Mouse (Mus musculus): ENCODE results near the gene Olfm2. TPM values are rescaled to one million over a fixed set of nuclear protein-coding genes. Genes with fewer than 3 reads are reported as not detected.
A peak's percentile ranks its signal among the peaks of the same experiment; 100 is the strongest.

Gene Olfm2
- polyA plus RNA-seq, 1 experiment from 2014 or later, result 35.2 TPM

DNA sequence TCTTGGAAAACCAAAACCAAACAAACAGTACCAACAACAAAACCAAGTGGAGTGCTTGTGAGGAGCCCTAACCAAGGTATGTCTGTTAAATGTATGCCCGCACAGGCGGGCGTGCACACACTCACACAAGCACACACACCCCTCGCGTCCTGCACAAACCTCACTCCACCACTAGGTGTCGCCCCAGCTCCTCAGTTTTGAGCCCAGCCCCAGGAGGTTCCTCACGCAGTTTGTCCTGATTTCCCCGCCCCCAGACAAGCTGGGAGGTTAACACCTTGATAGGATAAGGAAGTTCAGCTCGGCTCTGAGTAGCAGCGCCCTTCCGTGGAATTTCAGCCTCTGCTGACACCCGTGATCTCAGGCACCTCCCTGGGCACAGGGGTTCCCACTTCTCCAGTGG, 5.7 kb downstream of the Olfm2 start:
- no peak overlapping the region for H3K4me2 ChIP-seq
- ATAC-seq (ENCODE audit: low FRiP score), result peak; percentile 76

GRCm38 (mm10) chr9:20738251-20738999, 7.7 kb downstream of the Olfm2 start:
- ATAC-seq (ENCODE audit: low FRiP score), result no peak
- 48% methylated on average over 8 of the region's 8 CpGs for WGBS
- H3K36me3 ChIP-seq (replicated peaks), result no peaks in the 10 kb centered on the region
- no peak overlapping the region for H3K27ac ChIP-seq
- H3K27me3 ChIP-seq, result peaks cover 24% of the 10 kb centered on the region
- no peak overlapping the region for H3K4me3 ChIP-seq (replicated peaks)
- no peak overlapping the region for H3K4me2 ChIP-seq
- H3K4me1 ChIP-seq, result peaks cover 3% of the 10 kb centered on the region; the same call in 1 of the 2 replicates
- H3K9ac ChIP-seq, result no peak overlapping the region
- no peaks in the 10 kb centered on the region for H3K9me3 ChIP-seq

More for the DNA sequence above, 5.7 kb downstream of the Olfm2 start:
- Histone ChIP-seq H3K9ac (no peak overlapping the region), H3K9me3 (no peaks in the 10 kb centered on the region), H3K27ac (no peak overlapping the region), H3K4me3 (replicated peaks) (no peak overlapping the region), H3K4me1 (peaks cover 14% of the 10 kb centered on the region), H3K36me3 (replicated peaks) (no peaks in the 10 kb centered on the region), H3K27me3 (peaks cover 39% of the 10 kb centered on the region)
- WGBS, result under 1% methylated on average over 12 of the region's 12 CpGs

- 93% methylated on average over 2 of the region's 2 CpGs for WGBS
- Histone ChIP-seq H3K27ac (no peak overlapping the region), H3K9me3 (no peaks in the 10 kb centered on the region), H3K27me3 (peaks cover 22% of the 10 kb centered on the region), H3K36me3 (replicated peaks) (no peaks in the 10 kb centered on the region), H3K4me1 (peaks cover 3% of the 10 kb centered on the region; the same call in 1 of the 2 replicates), H3K4me2 (no peak overlapping the region), H3K9ac (no peak overlapping the region), H3K4me3 (replicated peaks) (no peak overlapping the region)
- no peak for ATAC-seq (ENCODE audit: low FRiP score)
Observed at GRCm38 (mm10) chr9:20737227-20737626, 8.9 kb downstream of the Olfm2 start.

DNA sequence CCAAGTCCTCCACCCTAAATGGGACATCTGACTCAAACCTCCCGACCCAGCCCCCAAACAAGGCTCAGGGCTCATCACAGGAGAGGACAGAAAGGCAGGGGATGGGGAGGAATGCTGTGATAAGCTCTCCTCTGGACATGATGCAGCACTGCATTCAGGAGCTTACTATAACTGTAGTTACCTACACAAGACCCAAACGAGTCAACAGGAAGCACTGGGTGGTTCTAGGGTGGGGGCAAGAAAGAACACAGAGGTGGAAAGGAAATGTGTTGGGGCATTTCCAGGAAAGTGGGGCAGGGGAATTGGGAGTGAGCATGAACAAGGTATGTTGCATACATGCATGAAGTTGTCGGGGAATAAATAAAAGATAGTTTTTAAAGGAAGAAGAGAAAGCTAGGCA, 11.5 kb downstream of the Olfm2 start:
- H3K27me3 ChIP-seq, result peaks cover 31% of the 10 kb centered on the region
- no peaks in the 10 kb centered on the region for H3K36me3 ChIP-seq (replicated peaks)
- no peaks in the 10 kb centered on the region for H3K9me3 ChIP-seq
- no peak overlapping the region for H3K4me2 ChIP-seq
- 81% methylated on average over 3 of the region's 3 CpGs for WGBS
- no peak for ATAC-seq (ENCODE audit: low FRiP score)
- no peak overlapping the region for H3K27ac ChIP-seq
- no peak overlapping the region for H3K9ac ChIP-seq
- no peaks in the 10 kb centered on the region for H3K4me1 ChIP-seq
- H3K4me3 ChIP-seq (replicated peaks), result no peak overlapping the region

- Histone ChIP-seq H3K27me3 (peaks cover 53% of the 10 kb centered on the region), H3K9me3 (no peaks in the 10 kb centered on the region), H3K36me3 (replicated peaks) (no peaks in the 10 kb centered on the region), H3K4me2 (no peak overlapping the region), H3K9ac (no peak overlapping the region), H3K27ac (no peak overlapping the region), H3K4me1 (peaks cover 11% of the 10 kb centered on the region), H3K4me3 (replicated peaks) (no peak overlapping the region)
- ATAC-seq (ENCODE audit: low FRiP score), result no peak
- 69% methylated on average over 4 of the region's 4 CpGs for WGBS
Observed at GRCm38 (mm10) chr9:20731797-20732196, 14.4 kb downstream of the Olfm2 start.

DNA sequence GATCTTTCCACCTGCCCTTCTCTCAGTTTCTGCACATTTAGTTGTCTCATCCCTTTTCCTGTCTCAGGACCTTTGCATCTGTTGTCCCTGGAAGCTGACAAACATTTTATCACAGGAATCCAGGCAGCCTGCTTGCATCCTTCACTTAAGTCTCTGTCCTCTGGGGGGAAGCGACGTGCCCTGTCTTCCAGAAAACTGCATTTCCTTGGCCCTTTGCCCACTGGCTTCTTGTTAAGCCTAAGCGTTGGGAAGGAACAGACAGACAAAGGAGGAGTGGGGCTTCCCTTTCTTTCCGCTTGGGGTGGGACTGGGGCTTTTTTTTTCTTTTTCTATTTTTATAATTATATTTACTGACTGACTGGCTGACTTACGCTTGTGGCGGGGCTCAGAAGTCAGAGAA, 16.7 kb downstream of the Olfm2 start:
- WGBS, result 50% methylated on average over 6 of the region's 6 CpGs
- Histone ChIP-seq H3K27ac (no peak overlapping the region), H3K9ac (no peak overlapping the region), H3K36me3 (replicated peaks) (no peaks in the 10 kb centered on the region), H3K4me2 (no peak overlapping the region), H3K4me3 (replicated peaks) (no peak overlapping the region), H3K4me1 (peaks cover 27% of the 10 kb centered on the region), H3K27me3 (peaks cover 74% of the 10 kb centered on the region), H3K9me3 (no peaks in the 10 kb centered on the region)
- ATAC-seq (ENCODE audit: low FRiP score), result no peak

DNA sequence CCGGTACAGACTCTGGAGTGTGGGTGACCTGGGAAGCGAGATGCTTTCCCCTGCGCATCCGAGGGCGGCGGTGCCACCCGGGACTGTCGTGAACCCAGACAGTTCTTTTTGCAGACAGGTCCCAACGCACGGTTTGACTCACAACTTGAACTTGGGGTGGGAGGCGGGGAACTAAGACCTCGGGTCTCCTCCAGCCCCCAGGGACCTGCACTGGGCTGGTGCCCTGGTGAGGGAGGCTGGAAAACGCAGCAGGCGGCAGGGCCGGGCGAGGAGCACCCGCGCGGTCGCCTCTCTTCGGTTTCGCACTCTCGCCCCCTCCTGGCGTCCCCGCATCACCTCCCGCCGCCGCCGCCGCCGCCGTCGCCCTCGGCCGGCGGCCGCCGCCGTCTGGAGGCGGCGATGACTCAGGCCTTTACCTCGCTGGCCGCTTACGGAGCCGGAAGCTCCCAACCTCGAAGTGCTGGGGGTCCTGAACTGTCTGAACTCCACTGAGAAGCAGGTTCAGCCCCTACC, 18.5 kb downstream of the Olfm2 start:
- H3K27me3 ChIP-seq, result peaks cover 81% of the 10 kb centered on the region
- under 1% methylated on average over 44 of the region's 46 CpGs for WGBS
- peak; percentile 65 for ATAC-seq (ENCODE audit: low FRiP score)

GRCm38 (mm10) chr9:20726859-20727600, 19.1 kb downstream of the Olfm2 start:
- H3K27me3 ChIP-seq, result peaks cover 76% of the 10 kb centered on the region
- peak overlapping the region; percentile 99 for H3K4me2 ChIP-seq
- peaks cover 27% of the 10 kb centered on the region for H3K4me1 ChIP-seq
- H3K9me3 ChIP-seq, result no peaks in the 10 kb centered on the region
- peak overlapping the region; percentile 59 for H3K4me3 ChIP-seq (replicated peaks)
- H3K27ac ChIP-seq, result 0 out of 2 replicates have a peak overlapping the region, but pooled peaks have one; percentile 25
- peak overlapping the region; percentile 66 for H3K9ac ChIP-seq
- under 1% methylated on average over 50 of the region's 54 CpGs for WGBS
- no peaks in the 10 kb centered on the region for H3K36me3 ChIP-seq (replicated peaks)
- ATAC-seq (ENCODE audit: low FRiP score), result peak; percentile 69

More for the DNA sequence above, 18.5 kb downstream of the Olfm2 start:
- Histone ChIP-seq H3K9ac (peak overlapping the region; percentile 66), H3K36me3 (replicated peaks) (no peaks in the 10 kb centered on the region), H3K4me1 (peaks cover 27% of the 10 kb centered on the region), H3K4me2 (peak overlapping the region; percentile 99), H3K4me3 (replicated peaks) (peak overlapping the region; percentile 59), H3K9me3 (no peaks in the 10 kb centered on the region), H3K27ac (0 out of 2 replicates have a peak overlapping the region, but pooled peaks have one; percentile 25)

DNA sequence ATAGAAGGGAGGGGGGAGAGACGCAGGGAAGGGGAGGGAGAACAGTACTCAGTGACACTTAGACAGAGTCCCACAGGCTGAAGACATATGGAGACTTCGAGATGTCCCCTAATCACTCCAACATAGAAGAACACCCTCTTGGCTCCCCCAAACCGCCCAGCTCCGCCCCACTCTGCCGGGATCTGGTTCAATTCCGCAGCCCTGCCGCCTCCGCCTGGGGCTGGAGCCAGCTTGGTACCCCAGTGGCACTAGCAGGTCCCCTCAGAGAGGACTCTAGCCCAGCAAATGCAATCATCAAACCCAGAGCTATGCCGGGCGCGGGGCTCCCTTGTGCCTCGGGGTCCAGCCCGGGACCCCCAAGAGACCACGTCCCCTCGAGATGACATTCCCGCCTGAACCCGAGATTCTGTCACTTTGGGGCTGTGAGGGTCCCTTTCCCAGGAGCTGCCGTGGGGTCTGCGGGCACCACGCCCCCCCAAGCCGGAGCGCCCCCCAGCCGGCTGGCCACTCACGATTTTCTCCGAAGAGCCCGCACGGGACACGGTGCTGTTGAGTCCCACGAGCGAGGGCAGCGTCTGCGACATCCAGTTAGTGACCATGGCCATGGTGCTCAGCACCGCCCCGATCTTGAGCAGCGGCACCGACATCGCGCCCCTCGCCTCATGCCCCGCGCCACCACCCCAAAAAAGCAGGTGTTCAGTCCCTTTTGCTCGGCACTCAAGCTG, 19.9 kb downstream of the Olfm2 start:
- Histone ChIP-seq H3K9ac (peak overlapping the region; percentile 66), H3K4me2 (peak overlapping the region; percentile 99), H3K4me1 (peaks cover 33% of the 10 kb centered on the region), H3K9me3 (no peaks in the 10 kb centered on the region), H3K27me3 (peaks cover 74% of the 10 kb centered on the region), H3K4me3 (replicated peaks) (peak overlapping the region; percentile 59), H3K27ac (no peak overlapping the region), H3K36me3 (replicated peaks) (no peaks in the 10 kb centered on the region)
- 1% methylated on average over 42 of the region's 42 CpGs for WGBS
- peak; percentile 28; the same call in 1 of the 2 replicates for ATAC-seq (ENCODE audit: low FRiP score)

GRCm38 (mm10) chr9:20721582-20721981, 24.6 kb downstream of the Olfm2 start:
- Histone ChIP-seq H3K27me3 (peaks cover 30% of the 10 kb centered on the region), H3K9ac (no peak overlapping the region), H3K27ac (no peak overlapping the region), H3K36me3 (replicated peaks) (peaks cover 6% of the 10 kb centered on the region; the same call in 1 of the 2 replicates), H3K4me1 (peaks cover 20% of the 10 kb centered on the region), H3K4me2 (no peak overlapping the region), H3K9me3 (0 out of 2 replicates have a peak, but pooled peaks cover 3% of the 10 kb centered on the region), H3K4me3 (replicated peaks) (no peak overlapping the region)
- WGBS, result 84% methylated on average over 2 of the region's 2 CpGs
- no peak for ATAC-seq (ENCODE audit: low FRiP score)

DNA sequence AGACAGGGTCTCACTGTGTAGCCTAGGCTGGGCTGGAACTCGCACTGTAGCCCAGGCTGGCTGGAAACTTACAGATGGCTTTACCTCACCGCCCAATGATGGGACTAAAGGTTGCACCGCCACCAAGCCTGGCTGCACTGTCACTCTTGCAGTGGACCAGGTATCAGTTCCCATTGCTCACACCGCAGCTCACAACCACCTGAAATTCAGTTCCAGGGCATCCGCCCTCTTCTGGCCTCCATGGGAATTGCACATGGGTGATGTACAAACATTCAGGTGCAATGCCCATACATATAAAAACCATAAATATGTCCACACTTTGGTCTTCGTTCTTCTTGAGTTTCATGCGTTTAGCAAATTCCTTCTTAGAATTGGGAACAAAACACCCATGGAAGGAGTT, 30.8 kb downstream of the Olfm2 start:
- no peak for ATAC-seq (ENCODE audit: low FRiP score)
- 80% methylated on average over 7 of the region's 7 CpGs for WGBS
- peaks cover 2% of the 10 kb centered on the region; the same call in 1 of the 2 replicates for H3K36me3 ChIP-seq (replicated peaks)

More for the DNA sequence above, 30.8 kb downstream of the Olfm2 start:
- Histone ChIP-seq H3K27me3 (no peaks in the 10 kb centered on the region), H3K9ac (no peak overlapping the region), H3K4me1 (peaks cover 19% of the 10 kb centered on the region), H3K4me2 (no peak overlapping the region), H3K27ac (no peak overlapping the region), H3K4me3 (replicated peaks) (no peak overlapping the region), H3K9me3 (0 out of 2 replicates have a peak, but pooled peaks cover 5% of the 10 kb centered on the region)
